Mouse (Mus musculus) neural tube, embryonic 13.5 days (tissue): ENCODE results near the gene Snd1. TPM values are rescaled to one million over a fixed set of nuclear protein-coding genes. Genes with fewer than 3 reads are reported as not detected.

ENCODE experiments used
- ATAC-seq: fragments of 200-750 bp; cut with Nextera tagmentation; 2 replicates; pipeline ENCODE4 v1.8.0; 2017; ENCODE audit warnings: low read depth, mild to moderate bottlenecking, moderate TSS enrichment, moderate library complexity
- H3K27ac ChIP-seq: fragments of 300-500 bp; sonication (generic); replicated peaks from 2 replicates; pipeline ENCODE4 v1.5.1; 2015; ENCODE audit warnings: moderate library complexity, mild to moderate bottlenecking, inconsistent platforms
- H3K27me3 ChIP-seq: fragments of 300-500 bp; sonication (generic); 2 replicates; pipeline ENCODE4 v1.6.1; 2015; ENCODE audit warnings: mild to moderate bottlenecking, inconsistent platforms
- H3K36me3 ChIP-seq: fragments of 300-500 bp; sonication (generic); 2 replicates; pipeline ENCODE4 v1.6.1; 2015; ENCODE audit warnings: mild to moderate bottlenecking, inconsistent platforms
- H3K4me1 ChIP-seq: fragments of 300-500 bp; sonication (generic); replicated peaks from 2 replicates; pipeline ENCODE4 v1.6.1; 2015; ENCODE audit warnings: inconsistent platforms
- H3K4me2 ChIP-seq: fragments of 300-500 bp; sonication (generic); 2 replicates; pipeline ENCODE4 v1.6.1; 2015; ENCODE audit warnings: inconsistent platforms, mild to moderate bottlenecking, moderate library complexity
- H3K4me3 ChIP-seq: fragments of 300-500 bp; sonication (generic); 2 replicates; pipeline ENCODE4 v1.5.1; 2015; ENCODE audit warnings: mild to moderate bottlenecking, inconsistent platforms
- H3K9ac ChIP-seq: fragments of 300-500 bp; sonication (generic); 2 replicates; pipeline ENCODE4 v1.6.1; 2015; ENCODE audit warnings: moderate library complexity, mild to moderate bottlenecking, inconsistent platforms
- H3K9me3 ChIP-seq: fragments of 300-500 bp; sonication (generic); 2 replicates; pipeline ENCODE4 v1.6.1; 2016; ENCODE audit warnings: inconsistent platforms
- WGBS: fragments of 180-500 bp; shearing (Covaris S2); methylation state at CpG from one replicate; pipeline ENCODE4 v1.1.7; 2015; 5-methylcytosine and 5-hydroxymethylcytosine counted together
- polyA plus RNA-seq: library from polyadenylated mRNA; unstranded; fragments of >200 nt; fragmentation: Nextera tagmentation; extraction: Ambion mirVana; gene quantifications from 2 replicates; pipeline ENCODE4 v1.2.1, GENCODE M21; 2015

Gene Snd1
- polyA plus RNA-seq, 1 experiment from 2014 or later = 77.5 TPM

- peaks cover 13% of the 10 kb centered on the region for H3K4me1 ChIP-seq
- no peak overlapping the region for H3K27ac ChIP-seq
- H3K4me2 ChIP-seq = no peak overlapping the region
- no peaks in the 10 kb centered on the region for H3K9me3 ChIP-seq
- H3K27me3 ChIP-seq = no peaks in the 10 kb centered on the region
- 88% methylated on average over 1 of the region's 1 CpGs for WGBS
- no peaks in the 10 kb centered on the region for H3K36me3 ChIP-seq
- H3K9ac ChIP-seq = no peak overlapping the region
- H3K4me3 ChIP-seq = no peak overlapping the region
- no peak for ATAC-seq
Measured at GRCm38 (mm10) chr6:28610127-28610526, 135.2 kb downstream of the Snd1 start.

- Histone ChIP-seq H3K9me3 (no peaks in the 10 kb centered on the region), H3K27me3 (no peaks in the 10 kb centered on the region), H3K4me3 (no peak overlapping the region), H3K4me1 (peaks cover 15% of the 10 kb centered on the region), H3K36me3 (no peaks in the 10 kb centered on the region), H3K4me2 (no peak overlapping the region), H3K9ac (no peak overlapping the region), H3K27ac (no peak overlapping the region)
- WGBS = 70% methylated on average over 4 of the region's 4 CpGs
- ATAC-seq = no peak
Measured at GRCm38 (mm10) chr6:28613441-28613840, 138.5 kb downstream of the Snd1 start.

- peaks cover 28% of the 10 kb centered on the region for H3K4me1 ChIP-seq
- no peak for ATAC-seq
- H3K4me2 ChIP-seq = no peak overlapping the region
- no peak overlapping the region for H3K9ac ChIP-seq
- no peaks in the 10 kb centered on the region for H3K27me3 ChIP-seq
- H3K9me3 ChIP-seq = no peaks in the 10 kb centered on the region
- 73% methylated on average over 4 of the region's 4 CpGs for WGBS
- no peak overlapping the region for H3K27ac ChIP-seq
- H3K4me3 ChIP-seq = no peak overlapping the region
- no peaks in the 10 kb centered on the region for H3K36me3 ChIP-seq
Measured at GRCm38 (mm10) chr6:28614856-28615255, 139.9 kb downstream of the Snd1 start.

GRCm38 (mm10) chr6:28615408-28615807 lies 140.5 kb downstream of the Snd1 start:
- WGBS = 91% methylated on average over 3 of the region's 3 CpGs
- Histone ChIP-seq H3K9me3 (no peaks in the 10 kb centered on the region), H3K4me3 (no peak overlapping the region), H3K9ac (no peak overlapping the region), H3K27ac (no peak overlapping the region), H3K27me3 (no peaks in the 10 kb centered on the region), H3K4me2 (no peak overlapping the region), H3K36me3 (no peaks in the 10 kb centered on the region), H3K4me1 (peaks cover 32% of the 10 kb centered on the region)
- ATAC-seq = no peak

- Histone ChIP-seq H3K9ac (no peak overlapping the region), H3K4me1 (peaks cover 32% of the 10 kb centered on the region), H3K4me3 (no peak overlapping the region), H3K36me3 (no peaks in the 10 kb centered on the region), H3K27ac (no peak overlapping the region), H3K9me3 (no peaks in the 10 kb centered on the region), H3K27me3 (no peaks in the 10 kb centered on the region), H3K4me2 (no peak overlapping the region)
- 28% methylated on average over 3 of the region's 3 CpGs for WGBS
- no peak for ATAC-seq
Measured at GRCm38 (mm10) chr6:28615966-28616365, 141.0 kb downstream of the Snd1 start.

GRCm38 (mm10) chr6:28618299-28618698 lies 143.4 kb downstream of the Snd1 start:
- Histone ChIP-seq H3K4me1 (peaks cover 32% of the 10 kb centered on the region), H3K36me3 (no peaks in the 10 kb centered on the region), H3K9ac (no peak overlapping the region), H3K9me3 (no peaks in the 10 kb centered on the region), H3K4me3 (no peak overlapping the region), H3K27ac (peak overlapping the region; percentile 52), H3K4me2 (no peak overlapping the region), H3K27me3 (no peaks in the 10 kb centered on the region)
- no peak for ATAC-seq
- WGBS = 50% methylated on average over 3 of the region's 3 CpGs

GRCm38 (mm10) chr6:28618751-28619153 lies 143.8 kb downstream of the Snd1 start:
- H3K27ac ChIP-seq = no peak overlapping the region
- no peak overlapping the region for H3K4me3 ChIP-seq
- 32% methylated on average over 7 of the region's 7 CpGs for WGBS
- 0 out of 2 replicates have a peak, but pooled peaks have one; percentile 17 for ATAC-seq
- no peak overlapping the region for H3K4me2 ChIP-seq
- no peaks in the 10 kb centered on the region for H3K36me3 ChIP-seq
- H3K9me3 ChIP-seq = no peaks in the 10 kb centered on the region
- H3K9ac ChIP-seq = no peak overlapping the region
- peaks cover 32% of the 10 kb centered on the region for H3K4me1 ChIP-seq
- no peaks in the 10 kb centered on the region for H3K27me3 ChIP-seq

GRCm38 (mm10) chr6:28621431-28621830 lies 146.5 kb downstream of the Snd1 start:
- H3K27me3 ChIP-seq = no peaks in the 10 kb centered on the region
- H3K27ac ChIP-seq = no peak overlapping the region
- peaks cover 21% of the 10 kb centered on the region for H3K4me1 ChIP-seq
- ATAC-seq = no peak
- H3K9ac ChIP-seq = no peak overlapping the region
- no peaks in the 10 kb centered on the region for H3K36me3 ChIP-seq
- no peak overlapping the region for H3K4me2 ChIP-seq
- 82% methylated on average over 4 of the region's 4 CpGs for WGBS
- H3K9me3 ChIP-seq = no peaks in the 10 kb centered on the region
- H3K4me3 ChIP-seq = no peak overlapping the region

- 87% methylated on average over 5 of the region's 5 CpGs for WGBS
- Histone ChIP-seq H3K9me3 (no peaks in the 10 kb centered on the region), H3K36me3 (no peaks in the 10 kb centered on the region), H3K9ac (no peak overlapping the region), H3K4me2 (no peak overlapping the region), H3K4me3 (no peak overlapping the region), H3K27ac (no peak overlapping the region), H3K4me1 (peaks cover 21% of the 10 kb centered on the region), H3K27me3 (no peaks in the 10 kb centered on the region)
- no peak for ATAC-seq
Measured at GRCm38 (mm10) chr6:28621961-28622360, 147.0 kb downstream of the Snd1 start.

- WGBS = 42% methylated on average over 6 of the region's 6 CpGs
- ATAC-seq = no peak
- H3K4me2 ChIP-seq = no peak overlapping the region
- no peak overlapping the region for H3K9ac ChIP-seq
- H3K4me3 ChIP-seq = no peak overlapping the region
- no peaks in the 10 kb centered on the region for H3K27me3 ChIP-seq
- H3K27ac ChIP-seq = no peak overlapping the region
- H3K4me1 ChIP-seq = peaks cover 21% of the 10 kb centered on the region
- H3K9me3 ChIP-seq = no peaks in the 10 kb centered on the region
- no peaks in the 10 kb centered on the region for H3K36me3 ChIP-seq
Measured at GRCm38 (mm10) chr6:28622522-28622921, 147.6 kb downstream of the Snd1 start.

- no peak overlapping the region for H3K27ac ChIP-seq
- H3K4me3 ChIP-seq = no peak overlapping the region
- H3K27me3 ChIP-seq = no peaks in the 10 kb centered on the region
- no peaks in the 10 kb centered on the region for H3K9me3 ChIP-seq
- H3K9ac ChIP-seq = no peak overlapping the region
- H3K4me2 ChIP-seq = no peak overlapping the region
- ATAC-seq = no peak
- H3K4me1 ChIP-seq = peaks cover 25% of the 10 kb centered on the region
- no peaks in the 10 kb centered on the region for H3K36me3 ChIP-seq
- WGBS = 65% methylated on average over 3 of the region's 3 CpGs
Measured at GRCm38 (mm10) chr6:28622963-28623362, 148.0 kb downstream of the Snd1 start.

- no peaks in the 10 kb centered on the region for H3K27me3 ChIP-seq
- no peak overlapping the region for H3K4me3 ChIP-seq
- peak; percentile 79 for ATAC-seq
- H3K4me1 ChIP-seq = peaks cover 38% of the 10 kb centered on the region
- 22% methylated on average over 1 of the region's 1 CpGs for WGBS
- no peaks in the 10 kb centered on the region for H3K9me3 ChIP-seq
- H3K36me3 ChIP-seq = no peaks in the 10 kb centered on the region
- no peak overlapping the region for H3K9ac ChIP-seq
- H3K4me2 ChIP-seq = no peak overlapping the region
- peak overlapping the region; percentile 72 for H3K27ac ChIP-seq
Measured at GRCm38 (mm10) chr6:28628408-28628807, 153.5 kb downstream of the Snd1 start.

- H3K4me1 ChIP-seq = peaks cover 51% of the 10 kb centered on the region
- 24% methylated on average over 2 of the region's 2 CpGs for WGBS
- ATAC-seq = no peak
Measured at GRCm38 (mm10) chr6:28629866-28630265, 154.9 kb downstream of the Snd1 start.

More at GRCm38 (mm10) chr6:28629866-28630265, 154.9 kb downstream of the Snd1 start:
- Histone ChIP-seq H3K27me3 (no peaks in the 10 kb centered on the region), H3K27ac (no peak overlapping the region), H3K9me3 (no peaks in the 10 kb centered on the region), H3K36me3 (no peaks in the 10 kb centered on the region), H3K4me3 (no peak overlapping the region), H3K9ac (no peak overlapping the region), H3K4me2 (no peak overlapping the region)
